Mouse (Mus musculus) layer of hippocampus, adult 9-11 months (tissue): ENCODE data around the gene Lars2.

Experiments
- DNase-seq: peaks from one replicate; pipeline ENCODE4 v3.0.0; 2022

Lars2 gene

DNA sequence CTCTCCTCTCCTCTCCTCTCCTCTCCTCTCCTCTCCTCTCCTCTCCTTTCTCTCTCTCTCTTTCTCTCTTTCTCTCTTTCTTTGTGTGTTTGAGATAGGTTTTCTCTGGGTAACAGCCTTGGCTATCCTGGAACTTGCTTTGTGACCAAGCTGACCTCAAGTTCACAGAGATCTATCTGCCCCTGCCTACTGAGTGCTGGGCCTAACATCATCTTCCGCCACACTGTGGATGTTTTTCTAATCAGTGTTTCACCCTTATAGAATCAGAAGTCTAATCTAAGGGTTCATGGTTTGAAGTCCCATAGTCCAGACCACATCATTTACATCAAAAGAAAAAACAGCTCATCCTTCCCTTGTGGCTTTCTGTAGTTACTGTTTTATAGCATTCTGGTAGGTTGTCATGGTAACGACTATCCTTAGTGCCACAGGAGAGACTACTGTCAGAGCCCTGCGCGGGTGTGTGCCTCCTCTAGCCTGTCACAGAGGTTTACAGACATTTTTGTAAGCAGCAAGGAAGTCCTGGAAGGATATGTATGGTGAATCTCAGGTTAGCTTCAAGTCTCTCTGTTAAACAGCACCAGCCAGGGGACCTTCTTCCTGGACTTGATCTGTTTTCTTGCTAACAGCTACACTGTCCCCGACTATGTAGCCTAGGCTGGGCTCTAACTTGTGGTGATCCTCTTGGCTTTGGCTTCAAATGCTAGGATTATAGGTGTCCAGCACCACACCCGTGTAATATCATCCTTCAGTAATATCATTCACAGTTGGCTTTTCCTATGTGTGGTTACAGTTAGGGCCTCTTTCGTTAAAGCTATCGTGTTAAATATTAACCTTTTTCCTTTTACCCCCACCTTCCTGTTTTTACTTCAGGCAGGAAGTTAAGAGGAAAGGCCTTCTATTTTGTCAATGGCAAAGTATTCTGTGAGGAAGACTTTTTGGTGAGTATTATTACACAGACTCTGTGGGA is 143.2 kb downstream of the Lars2 start:
- DNase-seq: no peak

DNA sequence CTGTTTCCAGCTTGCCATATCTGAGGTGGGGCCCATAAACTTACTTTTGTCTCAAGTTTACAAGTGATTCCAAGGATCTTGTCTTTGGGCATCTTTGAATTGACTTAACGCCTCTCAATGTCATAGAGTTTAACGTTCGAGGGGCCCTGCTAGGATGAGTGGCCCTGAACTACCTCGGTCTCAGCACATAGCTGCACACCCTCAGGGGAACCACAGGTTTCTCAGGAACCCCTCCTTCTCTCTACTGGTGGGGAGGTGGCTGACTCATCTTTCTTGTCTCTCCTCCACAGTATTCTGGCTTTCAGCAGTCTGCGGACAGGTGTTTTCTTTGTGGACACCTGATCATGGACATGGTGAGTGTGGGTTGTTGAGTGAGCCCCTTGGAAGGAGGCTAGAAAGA is 144.2 kb downstream of the Lars2 start:
- no peak for DNase-seq
